Mouse (Mus musculus): ENCODE measurements at regions not wholly inside any gene's neighbourhood (a gene's known extent, or its start where the extent isn't known, plus 50 kb on each side); places are given as distances from the start of the nearest gene placed in this dataset.
"Not testable (repeated sequence)": the region's sequence is repeated elsewhere in the genome, so short reads cannot be mapped to it uniquely, and the experiment has no call there.

- no peak for DNase-seq (ENCODE audit: low spot score in 2 of 2)
- intact Hi-C loops (cut with DNase I), result no loop called here
Observed at GRCm38 (mm10) chr13:88459474-88460173, 361.6 kb upstream of the Edil3 start.

- no peak for DNase-seq (ENCODE audit: low spot score in 2 of 2)
- intact Hi-C loops (cut with DNase I), result no loop called here
Observed at GRCm38 (mm10) chr13:88490104-88490503, 331.2 kb upstream of the Edil3 start.

GRCm38 (mm10) chr13:88510850-88511554, 310.3 kb upstream of the Edil3 start:
- no peak for DNase-seq (ENCODE audit: low spot score in 2 of 2)
- intact Hi-C loops (cut with DNase I), result no loop called here

GRCm38 (mm10) chr13:88534796-88535195, 286.5 kb upstream of the Edil3 start:
- intact Hi-C loops (cut with DNase I), result no loop called here
- DNase-seq (ENCODE audit: low spot score in 2 of 2), result no peak

GRCm38 (mm10) chr13:88554504-88554903, 266.8 kb upstream of the Edil3 start:
- DNase-seq (ENCODE audit: low spot score in 2 of 2), result peak; percentile 6 to 9
- intact Hi-C loops (cut with DNase I), result no loop called here

DNA sequence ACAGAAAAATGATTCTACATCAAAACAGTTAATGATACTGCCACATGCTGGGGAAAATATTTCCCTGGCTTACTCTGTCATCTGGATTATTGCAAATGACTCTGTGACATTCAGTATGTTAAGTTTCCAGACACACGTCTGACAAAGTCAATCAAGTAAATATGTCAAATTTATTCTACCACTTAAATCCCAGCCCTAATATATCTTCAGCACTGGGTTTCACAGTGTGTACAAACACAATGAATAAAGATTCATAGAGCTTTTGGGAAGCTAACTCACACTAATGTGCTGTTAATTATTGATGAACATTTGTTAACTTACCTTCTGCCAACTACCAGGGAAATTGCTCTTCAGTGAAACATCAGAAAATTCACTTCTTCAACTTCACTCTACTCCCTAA, 256.3 kb upstream of the Edil3 start:
- no peak for DNase-seq (ENCODE audit: low spot score in 2 of 2)
- intact Hi-C loops (cut with DNase I), result no loop called here

GRCm38 (mm10) chr13:88602244-88602643, 219.0 kb upstream of the Edil3 start:
- DNase-seq (ENCODE audit: low spot score in 2 of 2), result no peak
- intact Hi-C loops (cut with DNase I), result no loop called here

DNA sequence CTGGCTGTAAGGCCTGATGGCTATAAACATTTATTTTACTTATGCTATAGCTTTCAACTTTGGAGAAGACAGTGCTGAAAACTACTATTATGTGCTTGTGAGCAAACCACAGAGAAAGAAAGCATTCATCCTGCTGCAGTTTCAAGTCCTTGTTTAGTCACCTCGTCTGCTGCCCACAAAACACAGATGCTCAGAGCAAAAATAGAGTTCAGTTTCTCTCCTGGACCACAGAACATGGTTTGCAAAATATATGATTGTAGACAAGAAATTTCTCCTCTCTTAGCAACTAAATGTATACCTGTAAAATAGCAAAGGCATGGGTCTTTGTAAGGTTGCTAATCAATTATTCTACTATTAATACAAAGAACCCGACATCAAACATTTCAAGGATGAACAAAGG, 210.7 kb upstream of the Edil3 start:
- intact Hi-C loops (cut with DNase I), result loop anchor here (10.0 kb wide), 1 partner anchor 214 kb away; the partner anchor contains the start of gene Edil3

DNA sequence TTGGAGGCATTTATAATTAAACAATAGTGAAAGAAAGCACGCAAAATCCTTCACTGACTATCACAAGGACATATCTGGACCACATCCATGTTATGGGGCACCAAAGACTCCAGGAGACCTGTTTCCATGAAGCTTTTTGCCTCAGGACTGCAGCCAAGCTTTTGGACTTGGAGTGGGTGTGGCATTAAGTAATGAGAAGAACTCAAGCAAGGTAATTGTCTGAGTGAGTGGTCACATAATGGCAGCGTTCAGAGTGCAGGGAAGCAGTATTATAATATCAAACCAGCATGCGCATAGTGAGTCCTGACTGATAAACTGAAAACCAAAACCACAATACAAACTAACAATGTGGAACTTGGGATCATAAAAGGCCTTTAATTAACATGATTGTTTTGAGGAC, 208.0 kb upstream of the Edil3 start:
- intact Hi-C loops (cut with DNase I), result loop anchor here (10.0 kb wide), 1 partner anchor 212 kb away; the partner anchor contains the start of gene Edil3
- DNase-seq (ENCODE audit: low spot score in 2 of 2), result no peak

More for the DNA sequence above, 210.7 kb upstream of the Edil3 start:
- DNase-seq (ENCODE audit: low spot score in 2 of 2), result peak; percentile 12 to 33

GRCm38 (mm10) chr13:88650135-88650534, 171.1 kb upstream of the Edil3 start:
- no peak for DNase-seq (ENCODE audit: low spot score in 2 of 2)
- intact Hi-C loops (cut with DNase I), result no loop called here

GRCm38 (mm10) chr13:88651036-88651435, 170.2 kb upstream of the Edil3 start:
- intact Hi-C loops (cut with DNase I), result no loop called here
- no peak for DNase-seq (ENCODE audit: low spot score in 2 of 2)

- intact Hi-C loops (cut with DNase I), result no loop called here
- DNase-seq (ENCODE audit: low spot score in 2 of 2), result no peak
Observed at GRCm38 (mm10) chr13:88655030-88655429, 166.2 kb upstream of the Edil3 start.

DNA sequence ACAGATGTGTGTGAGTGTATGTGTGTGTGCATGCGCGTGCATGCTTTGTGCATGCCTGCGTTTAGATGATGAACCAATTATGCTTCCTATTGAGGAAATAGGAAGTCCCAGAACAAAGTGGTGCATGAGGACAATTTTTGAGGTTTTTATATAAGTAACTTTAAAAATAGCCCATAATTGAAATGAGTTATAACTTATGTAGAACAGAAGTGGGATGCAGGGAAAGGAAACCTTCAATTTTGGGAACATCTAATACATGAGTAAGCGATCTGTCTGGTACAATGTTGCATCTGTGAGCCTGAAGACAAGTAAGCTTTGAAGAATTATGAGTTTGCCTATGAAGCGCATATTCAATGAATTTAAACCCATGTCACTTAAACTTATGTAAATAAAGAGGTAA, 145.4 kb upstream of the Edil3 start:
- intact Hi-C loops (cut with DNase I), result no loop called here
- DNase-seq (ENCODE audit: low spot score in 2 of 2), result peak in 1 of 2 experiments; percentile 2

DNA sequence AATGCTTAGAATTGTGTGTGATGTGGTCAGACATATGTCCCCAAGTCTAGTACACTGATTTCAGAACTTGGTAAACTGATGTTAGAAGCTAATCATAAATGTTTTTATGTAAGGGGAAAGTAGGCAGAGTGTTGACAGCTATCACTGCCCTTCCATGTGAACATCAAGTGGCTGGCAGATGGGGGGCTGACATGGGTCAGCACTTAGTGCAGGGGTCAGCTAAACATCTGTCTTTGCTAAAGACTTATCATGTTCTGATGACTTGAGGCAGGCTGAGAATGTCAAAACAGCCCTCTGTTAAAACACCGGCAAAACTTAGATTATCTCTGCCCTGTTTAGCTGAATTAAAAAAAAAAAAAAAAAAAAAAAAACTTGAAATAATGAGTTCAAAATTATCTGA, 116.7 kb upstream of the Edil3 start:
- intact Hi-C loops (cut with DNase I), result no loop called here
- no peak for DNase-seq (ENCODE audit: low spot score in 2 of 2)

- DNase-seq (ENCODE audit: low spot score in 2 of 2); intact Hi-C loops (cut with DNase I): not testable (repeated sequence)
Observed at GRCm38 (mm10) chr13:88729626-88730025, 91.6 kb upstream of the Edil3 start.

DNA sequence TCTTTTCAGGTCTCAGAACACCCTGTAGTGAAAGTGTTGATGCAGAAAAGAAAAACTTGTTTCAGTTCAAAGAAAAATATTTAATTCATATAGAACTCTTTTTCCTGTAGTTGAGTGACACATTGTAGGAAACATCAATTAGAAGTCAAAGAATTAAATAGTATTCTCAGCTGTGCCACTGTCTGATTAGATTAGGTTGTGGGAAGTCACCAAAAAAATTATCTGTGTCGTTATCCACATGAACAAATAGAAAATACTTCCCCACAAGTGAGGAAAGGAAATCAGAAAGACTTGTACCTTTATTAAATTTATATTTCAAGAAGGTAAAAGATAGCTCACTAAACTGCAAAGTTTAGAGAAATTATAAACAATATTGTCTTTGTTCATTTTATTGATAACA, 71.4 kb upstream of the Edil3 start:
- no peak for DNase-seq (ENCODE audit: low spot score in 2 of 2)
- intact Hi-C loops (cut with DNase I), result no loop called here

Data from left cerebral cortex, postnatal 36 days (tissue).